Mouse (Mus musculus) Patski (cell line): ENCODE data around the gene Tmem178b. TPM values are rescaled to one million over a fixed set of nuclear protein-coding genes. Genes with fewer than 3 reads are reported as not detected.
A peak's percentile ranks its signal among the peaks of the same experiment; 100 is the strongest.

Experiments
- ATAC-seq: fragments of 100-300 bp; one replicate; pipeline ENCODE4 v1.8.0; 2021
- CTCF ChIA-PET: fragments of 350-600 bp; sonication (Branson Sonifier 250); formaldehyde crosslinking; loops from one replicate; lab custom pipeline; 2022; ENCODE audit warnings: inconsistent platforms; lab: Charles Lee
- POLR2A ChIA-PET: fragments of 350-600 bp; sonication (Branson Sonifier 250); formaldehyde crosslinking; loops from one replicate; lab custom pipeline; 2022; ENCODE audit warnings: antibody characterized with exemption, inconsistent platforms; lab: Charles Lee
- DNase-seq: peaks from one replicate; pipeline ENCODE4 v3.0.0-alpha.2; 2011; ENCODE audit warnings: low read depth, low spot score
- H3K27me3 ChIP-seq: fragments of 371-371 bp; one replicate; pipeline ENCODE4 v1.5.1; 2021
- CTCF ChIP-seq: fragments of 100-300 bp; IDR thresholded peaks from one replicate; pipeline ENCODE4 v1.5.1; 2021
- in situ Hi-C: fragments of 300-500 bp; cut with MboI; formaldehyde crosslinking; loops from 3 replicates; pipeline ENCODE4 v1.11.1; 2018; ENCODE audit warnings: low pct_unique_long_range_greater_than_20kb, mixed read lengths
- polyA plus RNA-seq: library from polyadenylated mRNA; unstranded; gene quantifications from one replicate; pipeline ENCODE4 v1.2.3, GENCODE M21; 2021

Gene Tmem178b
- polyA plus RNA-seq, 1 experiment from 2014 or later, result not detected

DNA sequence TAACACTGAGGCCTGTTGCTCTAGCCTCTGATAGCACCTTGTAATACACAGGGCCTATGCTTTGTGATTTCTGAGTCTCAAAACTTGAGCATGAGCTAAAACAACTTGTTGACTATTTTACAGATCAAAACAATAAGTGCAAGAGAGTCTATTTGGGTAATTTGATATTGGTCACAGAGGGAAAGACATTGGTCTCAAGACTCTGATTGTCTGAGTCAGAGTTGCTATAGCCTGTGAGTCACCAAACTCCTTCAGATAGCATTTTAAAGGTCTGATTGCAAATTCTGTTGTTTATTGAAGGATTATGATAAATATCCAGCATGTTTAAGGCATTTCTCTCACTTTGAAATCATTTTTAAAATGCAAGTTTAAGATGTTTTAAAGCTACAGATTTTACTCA lies 250.9 kb downstream of the Tmem178b start:
- ChIA-PET POLR2A (no interaction called here), CTCF (interaction anchor here (1.0 to 3.7 kb wide), 4 partner anchors 10 to 14 kb away, joined by 3 to 15 read pairs (median 4); no protein-coding TSS in a partner anchor)
- no peaks in the 10 kb centered on the region for H3K27me3 ChIP-seq
- no peak for TF ChIP-seq CTCF
- no peak for ATAC-seq
- in situ Hi-C loops, result no loop called here
- DNase-seq, result no peak

GRCm38 (mm10) chr6:40128716-40129115 lies 255.6 kb downstream of the Tmem178b start:
- no peak for ATAC-seq
- POLR2A ChIA-PET, result no interaction called here
- in situ Hi-C loops, result no loop called here
- CTCF ChIA-PET, result no interaction called here
- no peak for TF ChIP-seq CTCF
- DNase-seq, result no peak
- peaks cover 6% of the 10 kb centered on the region for H3K27me3 ChIP-seq

- no peak for DNase-seq
- POLR2A ChIA-PET, result no interaction called here
- TF ChIP-seq CTCF, result no peak
- peaks cover 6% of the 10 kb centered on the region for H3K27me3 ChIP-seq
- CTCF ChIA-PET, result no interaction called here
- ATAC-seq, result no peak
- in situ Hi-C loops, result no loop called here
Observed at GRCm38 (mm10) chr6:40131936-40132335, 258.9 kb downstream of the Tmem178b start.

DNA sequence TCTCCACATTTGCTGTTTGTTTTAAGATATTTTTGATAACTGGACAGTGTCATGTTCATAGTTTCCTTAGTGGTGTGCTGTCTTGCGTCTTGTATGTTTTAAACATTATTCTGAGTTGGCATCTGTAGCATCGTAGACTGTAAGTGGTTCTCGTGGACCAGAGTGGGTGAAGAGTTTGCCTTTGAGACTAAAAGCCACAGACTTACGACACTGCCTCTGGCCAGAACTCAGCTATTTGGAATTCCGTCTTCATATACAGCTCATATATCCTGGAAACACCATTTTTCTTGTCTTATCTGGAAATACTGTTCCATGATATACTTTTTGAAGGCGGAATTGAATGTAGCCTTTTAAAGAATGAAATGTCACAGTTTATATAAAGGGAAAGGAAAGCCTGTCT lies 260.4 kb downstream of the Tmem178b start:
- H3K27me3 ChIP-seq, result peaks cover 6% of the 10 kb centered on the region
- DNase-seq (no peak), ATAC-seq (no peak)
- in situ Hi-C loops, result no loop called here
- no peak for TF ChIP-seq CTCF
- ChIA-PET POLR2A (interaction anchor here (0.7 kb wide), 1 partner anchor 100 kb away, joined by 3 read pairs; no protein-coding TSS in a partner anchor), CTCF (interaction anchor here (3.5 kb wide), 1 partner anchor 10 kb away, joined by 15 read pairs; no protein-coding TSS in a partner anchor)

- DNase-seq (no peak), ATAC-seq (no peak)
- no peaks in the 10 kb centered on the region for H3K27me3 ChIP-seq
- in situ Hi-C loops, result no loop called here
- ChIA-PET CTCF (interaction anchor here (3.5 kb wide), 1 partner anchor 12 kb away, joined by 15 read pairs; no protein-coding TSS in a partner anchor), POLR2A (no interaction called here)
- no peak for TF ChIP-seq CTCF
Observed at GRCm38 (mm10) chr6:40135716-40136115, 262.6 kb downstream of the Tmem178b start.

DNA sequence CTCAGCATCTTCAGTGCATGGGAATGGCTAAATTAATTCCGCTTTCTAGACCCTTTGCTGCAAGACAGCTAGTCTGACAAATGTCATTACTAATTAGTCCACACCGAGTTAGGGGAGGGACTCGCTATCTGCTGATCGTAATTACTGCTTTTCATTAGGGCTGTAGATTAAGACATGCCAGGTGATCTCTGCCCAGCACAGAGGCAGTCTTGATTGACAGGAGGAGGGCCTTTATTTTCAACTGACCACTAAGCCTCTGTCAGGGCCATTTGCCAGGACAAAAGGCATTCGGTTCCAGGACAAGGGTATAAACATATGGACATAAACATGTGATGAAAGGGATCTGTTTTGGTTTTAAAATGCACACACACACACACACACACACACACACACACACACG lies 264.3 kb downstream of the Tmem178b start:
- H3K27me3 ChIP-seq, result no peaks in the 10 kb centered on the region
- in situ Hi-C loops, result no loop called here
- no peak for TF ChIP-seq CTCF
- ATAC-seq (no peak), DNase-seq (no peak)
- CTCF ChIA-PET, result interaction anchor here (1.3 kb wide), 1 partner anchor 10 kb away, joined by 5 read pairs; no protein-coding TSS in a partner anchor
- POLR2A ChIA-PET, result no interaction called here

- in situ Hi-C loops, result no loop called here
- peak; percentile 26 for ATAC-seq
- no peak for DNase-seq
- no peak for TF ChIP-seq CTCF
- ChIA-PET CTCF (interaction anchor here (1.3 to 1.6 kb wide), 2 partner anchors 10 to 13 kb away, joined by 3 to 5 read pairs; no protein-coding TSS in a partner anchor), POLR2A (no interaction called here)
- H3K27me3 ChIP-seq, result no peaks in the 10 kb centered on the region
Observed at GRCm38 (mm10) chr6:40137831-40138520, 264.9 kb downstream of the Tmem178b start.

DNA sequence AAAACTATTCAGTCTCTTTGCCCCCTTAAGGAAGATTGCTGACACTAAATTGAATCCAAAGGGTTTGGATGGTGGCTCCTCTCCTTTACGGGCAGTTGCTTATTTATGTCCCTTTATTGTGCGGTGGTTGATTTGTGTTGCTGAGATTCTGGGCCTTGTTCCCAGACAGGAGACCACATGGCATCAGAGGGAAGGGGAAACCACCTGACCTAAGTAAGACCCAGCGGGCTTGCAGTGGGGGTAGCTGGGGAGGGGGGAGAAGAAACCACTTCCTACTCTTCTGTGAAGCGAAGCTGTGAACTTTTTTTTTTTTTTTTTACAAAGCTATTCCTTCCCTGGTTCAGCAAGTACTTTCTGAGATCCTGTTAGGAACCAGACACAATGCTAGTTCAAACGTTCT lies 269.5 kb downstream of the Tmem178b start:
- ChIA-PET POLR2A (no interaction called here), CTCF (no interaction called here)
- in situ Hi-C loops, result no loop called here
- no peak for TF ChIP-seq CTCF
- no peak for ATAC-seq
- H3K27me3 ChIP-seq, result peaks cover 3% of the 10 kb centered on the region
- no peak for DNase-seq

DNA sequence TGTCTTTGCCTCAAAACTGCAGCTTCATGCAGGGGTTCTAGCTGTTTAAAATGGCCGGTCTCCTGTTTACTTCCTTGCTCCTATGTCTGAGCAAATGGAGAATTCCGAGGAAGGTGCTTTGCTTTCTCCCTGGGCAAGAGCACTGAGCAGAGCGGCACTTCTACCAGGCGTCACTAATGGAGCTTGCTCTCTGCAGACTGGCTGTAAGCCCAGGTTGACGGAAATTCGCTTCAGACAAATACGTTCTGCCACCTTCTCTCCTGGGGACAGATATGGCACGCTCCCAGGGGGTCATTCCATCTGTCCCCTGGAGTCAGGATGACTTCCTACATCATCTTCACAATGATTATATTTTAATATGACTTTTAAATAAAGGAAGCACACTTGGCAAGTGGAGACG lies 271.3 kb downstream of the Tmem178b start:
- no peak for TF ChIP-seq CTCF
- ChIA-PET CTCF (no interaction called here), POLR2A (no interaction called here)
- H3K27me3 ChIP-seq, result peaks cover 3% of the 10 kb centered on the region
- no peak for DNase-seq
- ATAC-seq, result no peak
- in situ Hi-C loops, result no loop called here

DNA sequence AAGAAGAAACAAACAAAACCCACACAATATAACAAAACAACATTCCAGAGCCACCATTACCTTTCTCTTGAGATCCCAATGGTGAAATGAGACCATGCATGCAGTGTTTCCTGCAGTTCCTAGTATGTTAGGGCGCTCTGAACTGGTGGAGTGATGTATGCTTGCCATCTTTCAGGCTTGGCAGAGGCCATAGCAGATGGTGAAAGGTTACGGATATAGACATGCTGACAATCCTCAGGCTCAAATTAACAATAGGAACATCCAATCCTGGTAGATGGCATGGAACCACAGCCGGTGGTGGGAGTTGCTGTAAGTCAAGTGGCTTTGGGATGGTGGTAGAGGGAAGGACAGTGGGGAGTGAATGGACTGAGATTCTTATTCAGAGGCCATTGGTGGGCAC lies 272.5 kb downstream of the Tmem178b start:
- no peak for ATAC-seq
- in situ Hi-C loops, result no loop called here
- POLR2A ChIA-PET, result no interaction called here

DNA sequence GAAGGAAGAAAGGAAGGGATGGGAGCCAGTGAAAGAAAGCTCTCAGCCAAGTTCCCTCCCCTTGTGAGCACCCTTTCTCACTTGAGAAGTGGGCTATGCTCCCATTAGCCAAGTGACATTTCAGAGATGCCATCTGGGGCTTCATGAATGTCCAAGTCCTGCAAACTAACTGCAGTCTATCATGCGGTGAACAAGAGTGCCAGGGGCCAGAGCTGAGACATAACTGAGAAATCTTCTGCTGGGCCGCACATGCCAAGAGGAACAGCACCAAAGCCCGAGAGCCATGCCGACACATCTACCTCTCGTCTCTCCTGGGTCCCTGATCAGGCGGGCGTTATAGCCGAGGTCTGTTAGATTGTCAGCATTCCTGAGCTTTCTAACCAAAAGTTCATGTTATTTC lies 279.2 kb downstream of the Tmem178b start:
- ChIA-PET CTCF (no interaction called here), POLR2A (no interaction called here)
- ATAC-seq, result no peak
- in situ Hi-C loops, result no loop called here
- H3K27me3 ChIP-seq, result peaks cover 5% of the 10 kb centered on the region
- DNase-seq, result no peak
- TF ChIP-seq CTCF, result no peak

More for the DNA sequence above, 272.5 kb downstream of the Tmem178b start:
- CTCF ChIA-PET, result no interaction called here
- DNase-seq, result no peak
- peaks cover 3% of the 10 kb centered on the region for H3K27me3 ChIP-seq
- no peak for TF ChIP-seq CTCF
